Mouse (Mus musculus) megakaryocyte, embryonic 14.5 days (primary cell): ENCODE data around the gene Dtx3l.

Source experiments
- FLI1 ChIP-seq: IDR thresholded peaks from 2 replicates; pipeline ENCODE4 v1.6.1; 2012; ENCODE audit warnings: low read length, inconsistent platforms, mixed read lengths
- GATA1 ChIP-seq: IDR thresholded peaks from 3 replicates; pipeline ENCODE4 v1.6.1; 2012; ENCODE audit warnings: mixed read lengths, low read length, inconsistent platforms, borderline replicate concordance

GRCm38 (mm10) chr16:35905355-35905754 is 33.6 kb downstream of the Dtx3l start:
- TF ChIP-seq GATA1 (no peak), FLI1 (no peak)
